Mouse (Mus musculus): ENCODE measurements around the gene Bcl2a1b. TPM values are rescaled to one million over a fixed set of nuclear protein-coding genes. Genes with fewer than 3 reads are reported as not detected.

Gene Bcl2a1b
- polyA plus RNA-seq (2014; fragmentation: Illumina TruSeq; extraction: RNeasy Lipid Tissue Mini Kit (QIAGEN cat#74804)): 27.9 TPM

DNA sequence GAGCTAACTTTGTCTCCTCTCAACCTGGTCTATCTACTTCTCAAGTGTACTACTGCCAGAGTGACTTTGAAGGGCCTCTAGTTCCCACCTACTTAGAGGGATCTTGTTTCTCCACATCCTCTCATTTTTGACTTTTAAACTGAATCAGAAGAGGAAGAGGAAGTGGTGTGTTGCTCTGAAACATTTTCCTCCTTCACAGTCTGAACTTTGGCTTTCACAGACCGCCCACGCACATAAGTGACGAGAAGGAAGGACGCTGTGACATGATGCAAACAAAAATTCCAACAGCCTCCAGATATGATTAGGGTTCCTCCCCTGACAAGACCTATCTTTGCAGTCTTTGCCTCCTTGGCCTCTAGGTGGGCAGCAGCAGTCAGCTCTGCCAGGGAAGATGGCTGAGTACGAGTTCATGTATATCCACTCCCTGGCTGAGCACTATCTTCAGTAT lies at the start of gene Bcl2a1b, which contains the start of gene Gm29094:
Gene Bcl2a1b (plus strand): TSS at position 241 of the 448 bp plus-strand sequence.
Gene Gm29094 (plus strand): TSS at position 411 of the 448 bp plus-strand sequence.

DNA sequence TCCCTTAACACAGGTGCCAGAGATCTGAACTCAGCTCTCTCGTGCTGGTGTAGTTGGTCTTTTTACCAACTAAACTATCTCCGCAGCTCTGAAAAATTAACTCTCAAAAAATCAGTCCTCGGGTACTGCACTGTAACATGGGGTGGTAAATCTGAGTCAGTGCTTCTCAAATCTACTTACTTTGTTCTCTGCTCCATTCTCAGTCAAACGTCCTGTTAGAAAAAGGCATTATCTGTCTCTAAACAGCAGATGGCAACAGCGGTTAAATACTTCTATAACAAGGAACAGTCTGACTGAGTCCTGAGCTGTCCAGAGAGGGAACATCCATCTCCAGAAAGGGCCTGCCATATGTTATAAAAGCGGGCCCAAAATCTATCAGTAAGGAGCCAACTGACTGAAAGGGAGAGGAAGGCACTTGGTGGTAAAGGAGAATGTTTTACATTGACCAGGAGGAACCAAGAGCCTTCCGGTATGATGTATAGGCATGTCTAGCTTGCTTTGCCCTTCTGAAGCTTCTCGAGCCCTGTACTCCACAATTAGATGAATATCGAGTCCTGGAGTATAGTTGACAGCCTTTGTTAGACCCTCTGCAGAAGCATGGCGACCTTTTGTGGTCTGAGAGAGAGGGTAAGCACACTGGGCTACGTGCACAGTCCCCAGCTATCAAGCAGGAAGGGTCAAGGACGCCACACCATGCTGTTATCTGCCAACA lies 11.5 kb downstream of the Bcl2a1b start, which contains the start of gene Mthfs:
Gene Mthfs (plus strand): TSS at position 324 of the 712 bp plus-strand sequence.

Other genes with a start within 250 kb of the Bcl2a1b start
- 5.2 TPM for gene Bcl2a1a, start 242.3 kb upstream of the Bcl2a1b start, polyA plus RNA-seq (2014; fragmentation: Illumina TruSeq; extraction: RNeasy Lipid Tissue Mini Kit (QIAGEN cat#74804))
- not detected for gene Trim43b, start 106.4 kb upstream of the Bcl2a1b start, polyA plus RNA-seq (2014; fragmentation: Illumina TruSeq; extraction: RNeasy Lipid Tissue Mini Kit (QIAGEN cat#74804))
- gene Gm29094, start 170 bp downstream of the Bcl2a1b start, polyA plus RNA-seq (2014; fragmentation: Illumina TruSeq; extraction: RNeasy Lipid Tissue Mini Kit (QIAGEN cat#74804)): 6.2 TPM
- gene Mthfs, start 11.5 kb downstream of the Bcl2a1b start, polyA plus RNA-seq (2014; fragmentation: Illumina TruSeq; extraction: RNeasy Lipid Tissue Mini Kit (QIAGEN cat#74804)): 23.9 TPM